Mouse (Mus musculus): ENCODE results near the gene Magi2.

Gene Magi2

GRCm38 (mm10) chr5:19746865-19747514 is 520.2 kb downstream of the Magi2 start:
- DNase-seq (ENCODE audit: low spot score), result no peak

GRCm38 (mm10) chr5:19747631-19748030 is 520.8 kb downstream of the Magi2 start:
- no peak for DNase-seq (ENCODE audit: low spot score)

- DNase-seq (ENCODE audit: low spot score), result no peak
Observed at GRCm38 (mm10) chr5:19779224-19779623, 552.4 kb downstream of the Magi2 start.

- DNase-seq (ENCODE audit: low spot score), result no peak
Observed at GRCm38 (mm10) chr5:19780076-19780475, 553.2 kb downstream of the Magi2 start.

GRCm38 (mm10) chr5:19785320-19785719 is 558.5 kb downstream of the Magi2 start:
- DNase-seq (ENCODE audit: low spot score), result no peak

GRCm38 (mm10) chr5:19787522-19788144 is 560.8 kb downstream of the Magi2 start:
- no peak for DNase-seq (ENCODE audit: low spot score)

- DNase-seq (ENCODE audit: low spot score), result no peak
Observed at GRCm38 (mm10) chr5:19803052-19803769, 576.4 kb downstream of the Magi2 start.

GRCm38 (mm10) chr5:19822502-19822901 is 595.7 kb downstream of the Magi2 start:
- DNase-seq (ENCODE audit: low spot score), result no peak

- DNase-seq (ENCODE audit: low spot score), result no peak
Observed at GRCm38 (mm10) chr5:19825943-19826342, 599.1 kb downstream of the Magi2 start.

- no peak for DNase-seq (ENCODE audit: low spot score)
Observed at GRCm38 (mm10) chr5:19829341-19829740, 602.5 kb downstream of the Magi2 start.

GRCm38 (mm10) chr5:19862854-19863253 is 636.0 kb downstream of the Magi2 start:
- DNase-seq (ENCODE audit: low spot score), result no peak

- no peak for DNase-seq (ENCODE audit: low spot score)
Observed at GRCm38 (mm10) chr5:19870406-19870805, 643.6 kb downstream of the Magi2 start.

- no peak for DNase-seq (ENCODE audit: low spot score)
Observed at GRCm38 (mm10) chr5:19891693-19892092, 664.9 kb downstream of the Magi2 start.

GRCm38 (mm10) chr5:19895893-19896292 is 669.1 kb downstream of the Magi2 start:
- DNase-seq (ENCODE audit: low spot score), result no peak

- DNase-seq (ENCODE audit: low spot score), result no peak
Observed at GRCm38 (mm10) chr5:19901625-19902024, 674.8 kb downstream of the Magi2 start.

- no peak for DNase-seq (ENCODE audit: low spot score)
Observed at GRCm38 (mm10) chr5:19906636-19907035, 679.8 kb downstream of the Magi2 start.

- DNase-seq (ENCODE audit: low spot score), result no peak
Observed at GRCm38 (mm10) chr5:19907381-19907982, 680.6 kb downstream of the Magi2 start.

- DNase-seq (ENCODE audit: low spot score), result no peak
Observed at GRCm38 (mm10) chr5:19907983-19908705, 681.3 kb downstream of the Magi2 start.

GRCm38 (mm10) chr5:19908706-19909060 is 681.8 kb downstream of the Magi2 start:
- no peak for DNase-seq (ENCODE audit: low spot score)

GRCm38 (mm10) chr5:19909071-19909470 is 682.2 kb downstream of the Magi2 start:
- DNase-seq (ENCODE audit: low spot score), result no peak

GRCm38 (mm10) chr5:19909664-19910063 is 682.8 kb downstream of the Magi2 start:
- no peak for DNase-seq (ENCODE audit: low spot score)

GRCm38 (mm10) chr5:19932102-19932501 is 705.3 kb downstream of the Magi2 start:
- no peak for DNase-seq (ENCODE audit: low spot score)
